Mouse (Mus musculus): ENCODE results near the gene Gm3250.
"Not testable (repeated sequence)": the region's sequence is repeated elsewhere in the genome, so short reads cannot be mapped to it uniquely, and the experiment has no call there.

- TF ChIP-seq EP300 (optimal IDR thresholded peaks at IDR 0.05); CTCF (IDR thresholded peaks at IDR 0.05; ENCODE audit: low read depth): not testable (repeated sequence)
Observed at GRCm38 (mm10) chr10:77798164-77798920, 16.0 kb upstream of the Gm3250 start.

Measured in stomach, postnatal 0 days (tissue).